ENCODE assay signal across 10 mouse cellular contexts in genomic region chr10:87597075-87597677, GRCm38 (mm10).
DNase-seq lines count a peak whose midpoint lies in the region; ATAC-seq lines count a peak whose summit lies in the region.
"Had no signal": no experiment of that assay in that cellular context is flagged by ENCODE, and none has a peak within 500 bp of the region (broad histone marks: within the 10 kb centered on the region; RNA-seq: fewer than 3 reads in every experiment).

No protein-coding gene starts in this region.

- peak overlapping the region; percentile 21 for H3K4me2 ChIP-seq in midbrain, embryonic 14.5 days (ENCODE audit: low read length)
- no peak overlapping the region for H3K4me2 ChIP-seq in kidney, embryonic 16.5 days (replicated peaks; ENCODE audit: low read depth, low read length)
- H3K4me2 ChIP-seq: embryonic facial prominence, embryonic 12.5 days; heart, embryonic 11.5 days had no signal

- 0 out of 2 replicates have a peak, but pooled peaks have one; percentile 40 for ATAC-seq in midbrain, embryonic 14.5 days (ENCODE audit: low FRiP score, low TSS enrichment)
- ATAC-seq in megakaryocyte-erythroid progenitor cell, adult 5-6 weeks (replicated peaks; ENCODE audit: low FRiP score, low TSS enrichment, poor library complexity, severe bottlenecking), result no peak
- no peak for ATAC-seq in kidney, embryonic 16.5 days (ENCODE audit: low FRiP score, low TSS enrichment)
- no peak for ATAC-seq in erythroid progenitor cell, adult 5-6 weeks (replicated peaks; ENCODE audit: low FRiP score, poor library complexity, severe bottlenecking)

- H3K27me3 ChIP-seq in midbrain, embryonic 14.5 days (ENCODE audit: control insufficient read depth, insufficient read depth, low read length), result no peaks in the 10 kb centered on the region
- no peaks in the 10 kb centered on the region for H3K27me3 ChIP-seq in kidney, embryonic 16.5 days (ENCODE audit: insufficient read depth, low read length)
- H3K27me3 ChIP-seq: embryonic facial prominence, embryonic 12.5 days had no signal

- no peaks in the 10 kb centered on the region for H3K9me3 ChIP-seq in midbrain, embryonic 14.5 days (ENCODE audit: control insufficient read depth, low read length)
- no peaks in the 10 kb centered on the region for H3K9me3 ChIP-seq in kidney, embryonic 16.5 days (ENCODE audit: low read length)
- H3K9me3 ChIP-seq: embryonic facial prominence, embryonic 12.5 days had no signal

- H3K27ac ChIP-seq in midbrain, embryonic 14.5 days (replicated peaks; ENCODE audit: low read depth, low read length), result no peak overlapping the region
- H3K27ac ChIP-seq in kidney, embryonic 16.5 days (ENCODE audit: low read length), result no peak overlapping the region
- H3K27ac ChIP-seq: embryonic facial prominence, embryonic 12.5 days had no signal

- peak; percentile 4 for DNase-seq in adrenal gland, postnatal 10 days
- no peak for DNase-seq in adrenal gland, adult 2 months
- peak; percentile 8 for DNase-seq in MN1 (ENCODE audit: low spot score)
- peak; percentile 34 to 74 for DNase-seq in layer of hippocampus, adult 18-20 months (ENCODE audit: low spot score in 2 of 2)
- DNase-seq in midbrain, embryonic 14.5 days, result peak; percentile 44

- H3K4me1 ChIP-seq in midbrain, embryonic 14.5 days (ENCODE audit: control insufficient read depth, insufficient read depth, low read length), result no peaks in the 10 kb centered on the region
- no peaks in the 10 kb centered on the region for H3K4me1 ChIP-seq in kidney, embryonic 16.5 days (ENCODE audit: insufficient read depth, low read length)
- H3K4me1 ChIP-seq: embryonic facial prominence, embryonic 12.5 days had no signal

- H3K9ac ChIP-seq in midbrain, embryonic 14.5 days (replicated peaks; ENCODE audit: low read length), result no peak overlapping the region
- H3K9ac ChIP-seq in kidney, embryonic 16.5 days (replicated peaks; ENCODE audit: low read length), result no peak overlapping the region
- H3K9ac ChIP-seq: embryonic facial prominence, embryonic 12.5 days had no signal

- 51% methylated on average over 9 of the region's 9 CpGs for WGBS in midbrain, embryonic 14.5 days
- 58% methylated on average over 9 of the region's 9 CpGs for WGBS in kidney, embryonic 16.5 days

- H3K36me3 ChIP-seq in midbrain, embryonic 14.5 days (ENCODE audit: control insufficient read depth, insufficient read depth, low read length), result no peaks in the 10 kb centered on the region
- H3K36me3 ChIP-seq in kidney, embryonic 16.5 days (ENCODE audit: insufficient read depth, low read length), result no peaks in the 10 kb centered on the region
- H3K36me3 ChIP-seq: embryonic facial prominence, embryonic 12.5 days had no signal

- no peak overlapping the region for H3K4me3 ChIP-seq in midbrain, embryonic 14.5 days (replicated peaks; ENCODE audit: low read depth, low read length)
- H3K4me3 ChIP-seq in kidney, embryonic 16.5 days (ENCODE audit: low read length), result no peak overlapping the region
- H3K4me3 ChIP-seq: embryonic facial prominence, embryonic 12.5 days had no signal
